Mouse (Mus musculus) ES-Bruce4 (cell line): Measurements from ENCODE around the gene Gm21060.

Source experiments
- CTCF ChIP-seq: IDR thresholded peaks from one replicate; pipeline ENCODE4 v1.8.1; 2011; ENCODE audit warnings: low read depth, low read length
- EP300 ChIP-seq: IDR thresholded peaks from 2 replicates; pipeline ENCODE4 v1.6.1; 2011; ENCODE audit warnings: low read depth, low read length; ENCODE audit not compliant: insufficient read depth
- POLR2A ChIP-seq: IDR thresholded peaks from one replicate; pipeline ENCODE4 v1.8.1; 2011; ENCODE audit warnings: low read length; ENCODE audit not compliant: insufficient read depth

DNA sequence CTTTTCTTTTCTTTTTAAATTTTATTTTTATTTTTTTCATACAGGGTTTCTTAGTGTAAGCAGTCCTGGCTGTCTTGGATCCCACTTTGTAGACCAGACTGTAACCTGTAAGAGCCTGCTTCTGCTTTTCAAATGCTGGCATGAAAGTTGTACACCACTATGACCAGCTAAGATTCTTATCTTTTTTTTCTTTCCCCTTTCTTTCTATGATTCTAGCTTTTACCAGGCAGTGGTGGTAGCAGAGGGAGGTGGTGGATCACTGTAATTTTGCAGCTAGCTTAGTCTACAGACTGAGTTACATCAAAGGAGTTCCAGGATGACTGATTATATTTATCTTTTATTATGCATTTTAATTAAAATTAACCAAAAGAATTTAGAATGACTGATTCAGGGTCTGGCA, 31.9 kb downstream of the Gm21060 start:
- no peak for TF ChIP-seq CTCF
- TF ChIP-seq POLR2A = no peak
- no peak for TF ChIP-seq EP300
